Mouse (Mus musculus) liver, adult 2 months (tissue): ENCODE measurements at regions not wholly inside any gene's neighbourhood (a gene's known extent, or its start where the extent isn't known, plus 50 kb on each side); places are given as distances from the start of the nearest gene placed in this dataset.

ENCODE experiments used
- DNase-seq: peaks from one replicate; pipeline ENCODE4 v3.0.0-alpha.2; 2011; ENCODE audit warnings: low read depth, low spot score; ENCODE audit errors: extremely low read depth
- H3K27ac ChIP-seq: fragments of 200-500 bp; replicated peaks from 2 replicates; pipeline ENCODE4 v1.5.1; 2012; ENCODE audit warnings: low read depth, mild to moderate bottlenecking, control low read depth, inconsistent platforms, low read length; ENCODE audit not compliant: insufficient read depth
- H3K27me3 ChIP-seq: fragments of 200-500 bp; 2 replicates; pipeline ENCODE4 v1.6.1; 2012; ENCODE audit warnings: mild to moderate bottlenecking, moderate library complexity, low read length, inconsistent platforms; ENCODE audit not compliant: control insufficient read depth, insufficient read depth
- H3K36me3 ChIP-seq: fragments of 200-500 bp; 2 replicates; pipeline ENCODE4 v1.6.1; 2012; ENCODE audit warnings: low read length, inconsistent platforms; ENCODE audit not compliant: control insufficient read depth, insufficient read depth
- H3K4me1 ChIP-seq: fragments of 200-500 bp; 2 replicates; pipeline ENCODE4 v1.6.1; 2011; ENCODE audit warnings: low read length; ENCODE audit not compliant: control insufficient read depth, insufficient read depth
- H3K4me3 ChIP-seq: fragments of 200-500 bp; 2 replicates; pipeline ENCODE4 v1.5.1; 2011; ENCODE audit warnings: low read depth, mild to moderate bottlenecking, control low read depth, low read length, moderate library complexity; ENCODE audit not compliant: insufficient read depth
- H3K79me2 ChIP-seq: fragments of 200-500 bp; 2 replicates; pipeline ENCODE4 v1.6.1; 2012; ENCODE audit warnings: inconsistent platforms, mild to moderate bottlenecking, low read length, moderate library complexity; ENCODE audit not compliant: control insufficient read depth, insufficient read depth
- H3K9ac ChIP-seq: fragments of 200-500 bp; 2 replicates; pipeline ENCODE4 v1.6.1; 2012; ENCODE audit warnings: low read depth, mild to moderate bottlenecking, control low read depth, inconsistent platforms, low read length
- CTCF ChIP-seq: fragments of 200-500 bp; IDR thresholded peaks from 2 replicates; pipeline ENCODE4 v1.5.1; 2011; ENCODE audit warnings: low read depth, low read length, control low read depth
- POLR2A ChIP-seq: fragments of 200-500 bp; IDR thresholded peaks from 2 replicates; pipeline ENCODE4 v1.6.1; 2011; ENCODE audit warnings: low read length, control low read depth; ENCODE audit not compliant: insufficient read depth; ENCODE audit errors: extremely low read depth
- WGBS: fragments of 180-500 bp; shearing (Covaris S2); methylation state at CpG from one replicate; pipeline ENCODE4 v1.1.7; 2018; 5-methylcytosine and 5-hydroxymethylcytosine counted together

DNA sequence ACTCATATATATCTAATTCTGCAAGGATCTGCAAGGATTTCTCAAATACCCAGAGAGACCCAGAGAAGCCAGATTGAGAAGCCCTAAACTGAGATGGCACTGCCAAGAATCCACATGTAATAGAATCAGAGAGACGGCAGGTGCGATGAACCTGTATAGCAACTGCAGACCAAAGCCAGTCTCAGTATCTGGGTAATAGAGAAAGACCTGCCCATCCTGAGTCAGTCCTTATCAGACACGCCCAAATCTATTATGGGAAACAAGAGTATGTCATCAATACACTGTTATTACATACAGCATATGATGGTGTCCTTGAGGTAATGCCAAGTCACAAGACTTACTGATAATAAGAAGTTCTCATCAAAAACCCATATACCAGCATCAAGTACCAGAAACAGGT, 52.8 kb upstream of the Klf3 start:
- TF ChIP-seq POLR2A (no peak), CTCF (no peak)
- Histone ChIP-seq H3K27me3 (no peaks in the 10 kb centered on the region), H3K79me2 (no peaks in the 10 kb centered on the region), H3K4me1 (peaks cover 14% of the 10 kb centered on the region), H3K9ac (no peak overlapping the region), H3K27ac (no peak overlapping the region), H3K4me3 (no peak overlapping the region), H3K36me3 (no peaks in the 10 kb centered on the region)
- DNase-seq = no peak
- WGBS = 100% methylated on average over 3 of the region's 3 CpGs

DNA sequence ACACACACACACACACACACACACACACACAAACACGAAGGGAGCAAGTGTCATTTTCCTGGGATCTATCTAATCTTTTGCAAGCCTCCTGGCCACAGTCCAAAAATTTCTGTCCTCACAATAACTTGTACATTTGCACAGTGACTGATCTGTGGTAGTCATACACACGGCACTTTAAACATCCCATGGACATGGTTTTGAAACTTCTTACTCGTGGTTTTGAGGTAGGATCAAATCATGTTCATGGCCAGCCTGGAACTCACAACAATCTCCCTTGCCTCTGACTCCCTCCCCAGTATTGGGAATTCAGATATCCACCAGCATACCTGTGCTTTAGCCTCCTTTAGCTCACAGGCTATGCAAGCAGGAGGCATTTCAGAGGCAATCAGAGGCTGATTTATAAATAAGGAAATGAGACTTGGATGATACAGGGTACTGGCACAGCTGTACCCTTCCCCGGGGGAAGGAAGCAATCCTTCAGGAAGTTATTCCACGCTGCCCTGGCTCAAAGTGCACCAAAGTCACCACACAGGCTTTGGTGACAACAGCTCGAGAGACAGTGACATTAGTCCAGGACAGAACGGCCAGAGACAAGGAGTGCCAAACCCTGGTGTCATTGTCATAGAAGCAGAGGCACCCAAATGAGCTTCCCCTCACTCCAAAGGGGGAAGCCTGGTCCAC, 52.1 kb upstream of the Klf3 start:
- Histone ChIP-seq H3K4me1 (peaks cover 14% of the 10 kb centered on the region), H3K79me2 (no peaks in the 10 kb centered on the region), H3K4me3 (no peak overlapping the region), H3K9ac (no peak overlapping the region), H3K27ac (peak overlapping the region; percentile 2; the same call in 1 of the 2 replicates), H3K36me3 (no peaks in the 10 kb centered on the region), H3K27me3 (no peaks in the 10 kb centered on the region)
- TF ChIP-seq POLR2A (no peak), CTCF (no peak)
- DNase-seq = peak; percentile 70
- 4% methylated on average over 7 of the region's 7 CpGs for WGBS

DNA sequence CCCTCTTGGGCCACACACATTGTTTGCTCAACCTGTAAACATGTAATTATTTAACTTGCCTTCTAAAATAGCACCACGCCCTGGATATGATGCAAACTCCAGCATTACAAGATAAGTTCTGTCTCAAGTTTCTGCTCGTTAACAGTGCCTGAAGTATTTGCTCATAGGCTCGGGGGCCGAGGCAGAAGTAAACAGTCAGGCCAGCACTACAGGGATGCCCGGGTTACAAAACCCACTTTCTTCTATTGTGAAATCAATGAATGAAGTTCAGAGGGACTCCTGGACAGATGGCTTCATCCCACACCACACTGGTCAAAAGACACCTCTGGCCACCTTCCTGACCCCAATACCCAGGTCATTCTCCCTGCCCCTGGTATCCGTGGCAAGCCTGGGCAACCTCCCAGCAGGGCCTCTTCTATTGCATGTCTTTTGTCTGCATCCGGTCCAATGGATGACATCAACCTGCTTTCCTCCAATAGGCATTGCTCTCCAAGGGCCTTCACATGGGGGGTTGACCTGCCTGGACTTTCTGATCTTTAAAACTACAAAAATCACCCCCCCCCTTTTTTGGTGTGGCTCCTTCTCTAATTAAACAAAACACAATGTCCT, 49.9 kb upstream of the Klf3 start:
- Histone ChIP-seq H3K4me3 (no peak overlapping the region), H3K27ac (peak overlapping the region; percentile 13; the same call in 1 of the 2 replicates), H3K79me2 (no peaks in the 10 kb centered on the region), H3K36me3 (no peaks in the 10 kb centered on the region), H3K27me3 (no peaks in the 10 kb centered on the region), H3K4me1 (peaks cover 14% of the 10 kb centered on the region), H3K9ac (no peak overlapping the region)
- peak; percentile 98 for DNase-seq
- no peak for TF ChIP-seq CTCF
- no peak for TF ChIP-seq POLR2A
- 25% methylated on average over 7 of the region's 7 CpGs for WGBS
